ENCODE assay signal across 8 mouse cellular contexts in genomic region chr6:53795788-53796187, GRCm38 (mm10). TPM values are rescaled to one million over a fixed set of nuclear protein-coding genes. Genes with fewer than 3 reads are reported as not detected.
A peak's percentile ranks its signal among the peaks of the same experiment; 100 is the strongest.
DNase-seq lines count a peak whose midpoint lies in the region; ATAC-seq lines count a peak whose summit lies in the region.

No protein-coding gene starts in this region.

- no peak overlapping the region for H3K9ac ChIP-seq in midbrain, embryonic 12.5 days (replicated peaks)
- no peak overlapping the region for H3K9ac ChIP-seq in midbrain, embryonic 16.5 days (ENCODE audit: low read depth, low read length)
- H3K9ac ChIP-seq in intestine, embryonic 15.5 days, result no peak overlapping the region

- DNase-seq in CD4-positive, CD25-positive, alpha-beta regulatory T cell, adult 2 months (ENCODE audit: low read depth, low spot score), result peak; percentile 35
- DNase-seq in cerebellum, postnatal 14 days, result peak; percentile 65 to 77
- DNase-seq in lung, postnatal 25 days (ENCODE audit: low spot score), result peak; percentile 50
- DNase-seq in layer of hippocampus, adult 9-11 months, result no peak

- no peak overlapping the region for H3K4me2 ChIP-seq in midbrain, embryonic 12.5 days (replicated peaks)
- no peak overlapping the region for H3K4me2 ChIP-seq in midbrain, embryonic 16.5 days (ENCODE audit: low read length)
- no peak overlapping the region for H3K4me2 ChIP-seq in intestine, embryonic 15.5 days (replicated peaks)

- ATAC-seq in CD4-positive, CD25-positive, alpha-beta regulatory T cell, adult 4 months, result no peak
- 0 out of 2 replicates have a peak, but pooled peaks have one; percentile 34 for ATAC-seq in midbrain, embryonic 12.5 days (ENCODE audit: low FRiP score, low read depth)
- ATAC-seq in midbrain, embryonic 16.5 days, result no peak
- peak; percentile 62 for ATAC-seq in intestine, embryonic 15.5 days

- no peaks in the 10 kb centered on the region; the same call in 1 of the 2 replicates for H3K4me1 ChIP-seq in midbrain, embryonic 12.5 days
- peaks cover 4% of the 10 kb centered on the region; the same call in 1 of the 2 replicates for H3K4me1 ChIP-seq in midbrain, embryonic 16.5 days (ENCODE audit: control insufficient read depth, insufficient read depth, low read length)
- no peaks in the 10 kb centered on the region for H3K4me1 ChIP-seq in intestine, embryonic 15.5 days (replicated peaks)

- H3K36me3 ChIP-seq in midbrain, embryonic 12.5 days, result no peaks in the 10 kb centered on the region
- no peaks in the 10 kb centered on the region for H3K36me3 ChIP-seq in midbrain, embryonic 16.5 days (ENCODE audit: control insufficient read depth, insufficient read depth, low read length)
- H3K36me3 ChIP-seq in intestine, embryonic 15.5 days, result no peaks in the 10 kb centered on the region

- 19% methylated on average over 5 of the region's 5 CpGs for WGBS in midbrain, embryonic 12.5 days
- WGBS in midbrain, embryonic 16.5 days, result 20% methylated on average over 5 of the region's 5 CpGs
- 24% methylated on average over 5 of the region's 5 CpGs for WGBS in intestine, embryonic 15.5 days

- peaks cover 25% of the 10 kb centered on the region for H3K27me3 ChIP-seq in midbrain, embryonic 12.5 days
- H3K27me3 ChIP-seq in midbrain, embryonic 16.5 days (ENCODE audit: control insufficient read depth, insufficient read depth, low read depth, low read length), result no peaks in the 10 kb centered on the region
- H3K27me3 ChIP-seq in intestine, embryonic 15.5 days (replicated peaks), result peaks cover 4% of the 10 kb centered on the region; the same call in 1 of the 2 replicates

- H3K9me3 ChIP-seq in midbrain, embryonic 12.5 days, result no peaks in the 10 kb centered on the region
- H3K9me3 ChIP-seq in midbrain, embryonic 16.5 days (replicated peaks; ENCODE audit: control insufficient read depth, low read length, poor library complexity, severe bottlenecking), result no peaks in the 10 kb centered on the region
- H3K9me3 ChIP-seq in intestine, embryonic 15.5 days, result no peaks in the 10 kb centered on the region

- H3K4me3 ChIP-seq in midbrain, embryonic 12.5 days, result no peak overlapping the region
- no peak overlapping the region for H3K4me3 ChIP-seq in midbrain, embryonic 16.5 days (ENCODE audit: low read depth, low read length)
- no peak overlapping the region for H3K4me3 ChIP-seq in intestine, embryonic 15.5 days (replicated peaks)

- no peak overlapping the region for H3K27ac ChIP-seq in midbrain, embryonic 12.5 days (replicated peaks)
- H3K27ac ChIP-seq in midbrain, embryonic 16.5 days (ENCODE audit: low read length), result no peak overlapping the region
- no peak overlapping the region for H3K27ac ChIP-seq in intestine, embryonic 15.5 days

RNA-seq across cellular contexts. Expression of gene Tril, which starts 24.8 kb away (rescaled TPM):
- not detected for polyA plus RNA-seq in CD4-positive, CD25-positive, alpha-beta regulatory T cell, adult 4 months (2017; shearing (Covaris generic))
- polyA plus RNA-seq in midbrain, embryonic 12.5 days (2016; fragmentation: Nextera tagmentation; extraction: Ambion mirVana), result 27.4 and 34.4 TPM in 2 replicates
- polyA plus RNA-seq in midbrain, embryonic 16.5 days (2015; fragmentation: Nextera tagmentation; extraction: Ambion mirVana), result 13.0 and 16.9 TPM in 2 replicates
- polyA plus RNA-seq in intestine, embryonic 15.5 days (2015; fragmentation: Nextera tagmentation; extraction: Ambion mirVana), result 14.6 and 17.4 TPM in 2 replicates

Comparison
In these comparisons a context has a peak if more than half of its experiments do, and no peak if none do; other contexts are left out.
1. ATAC-seq: peak in midbrain, embryonic 12.5 days (single experiment) and intestine, embryonic 15.5 days (single experiment); none in CD4-positive, CD25-positive, alpha-beta regulatory T cell, adult 4 months (single experiment) and midbrain, embryonic 16.5 days (single experiment).
2. RNA of gene Tril, which starts 24.8 kb away (polyA plus RNA-seq): 27.4 to 34.4 TPM in midbrain, embryonic 12.5 days, 14.6 to 17.4 TPM in intestine, embryonic 15.5 days and 13.0 to 16.9 TPM in midbrain, embryonic 16.5 days; not detected in CD4-positive, CD25-positive, alpha-beta regulatory T cell, adult 4 months; every median in the first group is over 10 times any median in the second.